Comparison of ENCODE assay signal across 8 mouse cellular contexts in the genomic region with DNA sequence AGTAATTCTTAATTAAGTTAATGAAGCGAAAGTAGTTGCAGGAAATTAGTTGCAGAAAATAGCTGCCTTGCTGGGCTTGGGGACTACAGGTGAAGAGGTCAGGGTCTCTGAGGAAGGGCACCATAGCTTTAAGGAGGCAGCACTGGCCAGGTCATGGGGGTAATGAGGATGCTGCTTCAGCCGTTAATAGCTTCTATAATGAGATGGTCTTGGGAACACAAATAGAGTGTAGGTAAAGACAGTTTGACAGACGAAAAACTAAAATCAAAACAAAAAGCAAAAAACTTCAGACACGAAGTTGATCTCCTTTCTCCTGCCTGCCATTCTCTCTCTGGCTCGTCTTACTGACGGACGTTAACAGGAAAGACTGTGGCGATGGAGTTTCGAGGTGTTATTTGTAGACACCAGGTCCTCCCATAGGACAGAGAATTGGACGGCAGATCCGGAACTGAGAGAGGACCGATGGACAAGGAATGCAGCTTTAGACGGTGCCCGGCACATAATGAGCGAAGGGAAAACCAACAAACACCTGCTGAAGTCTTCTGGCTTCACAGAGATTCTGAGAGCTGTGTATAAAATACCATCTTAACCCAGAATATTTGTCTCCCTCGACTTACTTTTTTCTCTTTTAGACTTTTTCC. TPM values are rescaled to one million over a fixed set of nuclear protein-coding genes. Genes with fewer than 3 reads are reported as not detected.
DNase-seq lines count a peak whose midpoint lies in the region; ATAC-seq and TF ChIP-seq lines count a peak whose summit lies in the region.

No protein-coding gene starts in this region.

- DNase-seq in heart, adult 8-10 months (ENCODE audit: low spot score) = peak; percentile 53
- DNase-seq in heart, postnatal 4 days = no peak
- peak; percentile 8 for DNase-seq in G1E (ENCODE audit: low spot score)
- DNase-seq in embryo, embryonic 10.5 days (ENCODE audit: low spot score) = peak; percentile 74
- peak; percentile 50 to 58 for DNase-seq in heart, postnatal 36 days
- DNase-seq in liver, adult 2 months (ENCODE audit: extremely low read depth, low read depth, low spot score) = peak; percentile 73
- peak; percentile 61 for DNase-seq in neural tube, embryonic 10.5 days (ENCODE audit: extremely low spot score, low spot score)
- DNase-seq in ovary, postnatal 36 days (ENCODE audit: low spot score) = no peak

- H3K27me3 ChIP-seq in G1E (ENCODE audit: insufficient read depth, low read length) = peaks cover 4% of the 10 kb centered on the region
- no peaks in the 10 kb centered on the region for H3K27me3 ChIP-seq in liver, adult 2 months (ENCODE audit: control insufficient read depth, insufficient read depth, low read length)

- H3K79me2 ChIP-seq in liver, adult 2 months (ENCODE audit: control insufficient read depth, insufficient read depth, low read length) = no peaks in the 10 kb centered on the region

- WGBS in liver, adult 2 months = under 1% methylated on average over 16 of the region's 16 CpGs

- no peak for TF ChIP-seq POLR2A in liver, adult 2 months (IDR thresholded peaks at IDR 0.05; ENCODE audit: extremely low read depth, insufficient read depth, low read length)

- H3K36me3 ChIP-seq in G1E (replicated peaks) = no peaks in the 10 kb centered on the region
- H3K36me3 ChIP-seq in liver, adult 2 months (ENCODE audit: control insufficient read depth, insufficient read depth, low read length) = no peaks in the 10 kb centered on the region

- TF ChIP-seq CTCF in G1E (IDR thresholded peaks at IDR 0.05; ENCODE audit: low read depth, low read length) = no peak
- no peak for TF ChIP-seq CTCF in liver, adult 2 months (IDR thresholded peaks at IDR 0.05; ENCODE audit: low read depth, low read length)

- peak overlapping the region; percentile 38 for H3K9ac ChIP-seq in liver, adult 2 months (ENCODE audit: low read depth, low read length)

- peak overlapping the region; percentile 70 for H3K4me3 ChIP-seq in G1E (ENCODE audit: low read depth, low read length)
- H3K4me3 ChIP-seq in liver, adult 2 months (ENCODE audit: insufficient read depth, low read depth, low read length) = peak overlapping the region; percentile 39

- H3K27ac ChIP-seq in liver, adult 2 months (replicated peaks; ENCODE audit: insufficient read depth, low read depth, low read length) = no peak overlapping the region

- H3K4me1 ChIP-seq in G1E (ENCODE audit: insufficient read depth, low read depth, low read length) = peaks cover 51% of the 10 kb centered on the region
- peaks cover 2% of the 10 kb centered on the region; the same call in 1 of the 2 replicates for H3K4me1 ChIP-seq in liver, adult 2 months (ENCODE audit: control insufficient read depth, insufficient read depth, low read length)

- intact Hi-C loops in heart, postnatal 36 days (cut with DNase I) = loop anchor here (1.0 to 5.0 kb wide), 4 partner anchors 8 to 854 kb away; no protein-coding TSS in a partner anchor

- ATAC-seq in G1E (ENCODE audit: extremely low read depth, insufficient number of reproducible peaks, low FRiP score, poor library complexity, severe bottlenecking) = no peak

- H3K9me3 ChIP-seq in G1E (replicated peaks) = no peaks in the 10 kb centered on the region

RNA-seq across cellular contexts. Expression of a gene that starts 10.8 kb away (rescaled TPM):
- 10 to 100 TPM; 17.7 to 20.3 (median 19.3) TPM for total RNA-seq in heart, adult 8-10 months (2022)
- 10 to 100 TPM; 43.2 to 43.9 TPM for total RNA-seq in heart, postnatal 4 days (2021)
- total RNA-seq in G1E (2014; fragmentation: Nextera tagmentation) (91.5 and 93.2 TPM in 2 replicates), G1E (2017) (173 and 196 TPM in 2 replicates)
- 139 and 188 TPM in 2 replicates for polyA plus RNA-seq in G1E (2012)
- 10 to 100 TPM; 19.7 to 20.0 TPM for total RNA-seq in heart, postnatal 36 days (2021)
- total RNA-seq in liver, adult 2 months (2014; rRNA removed) = 9.4 and 16.4 TPM in 2 replicates
- polyA plus RNA-seq in liver, adult 2 months (2012; rRNA removed) = 33.9 and 39.5 TPM in 2 replicates

RNA-seq across cellular contexts. Expression of a gene that starts 22.8 kb away (rescaled TPM):
- total RNA-seq in heart, adult 8-10 months (2022) = not detected
- not detected for total RNA-seq in heart, postnatal 4 days (2021)
- total RNA-seq in G1E (2014; fragmentation: Nextera tagmentation) (not detected in 2 replicates), G1E (2017) (0.11 TPM in 1 of 2 replicates, not detected in the other)
- polyA plus RNA-seq in G1E (2012) = not detected in 2 replicates
- total RNA-seq in heart, postnatal 36 days (2021) = not detected
- total RNA-seq in liver, adult 2 months (2014; rRNA removed) = not detected in 2 replicates
- polyA plus RNA-seq in liver, adult 2 months (2012; rRNA removed) = not detected in 2 replicates

RNA-seq across cellular contexts. Expression of a gene that starts 39.1 kb away (rescaled TPM):
- total RNA-seq in heart, adult 8-10 months (2022) = not detected
- total RNA-seq in heart, postnatal 4 days (2021) = not detected
- total RNA-seq in G1E (2014; fragmentation: Nextera tagmentation) = not detected in 2 replicates
- 0.11 TPM in 1 of 2 replicates, not detected in the other for total RNA-seq in G1E (2017)
- not detected in 2 replicates for polyA plus RNA-seq in G1E (2012)
- total RNA-seq in heart, postnatal 36 days (2021) = not detected
- not detected in 2 replicates for total RNA-seq in liver, adult 2 months (2014; rRNA removed)
- not detected in 2 replicates for polyA plus RNA-seq in liver, adult 2 months (2012; rRNA removed)

RNA-seq across cellular contexts. Expression of a gene that starts 57.2 kb away (rescaled TPM):
- total RNA-seq in heart, adult 8-10 months (2022) = not detected
- not detected for total RNA-seq in heart, postnatal 4 days (2021)
- total RNA-seq in G1E (2014; fragmentation: Nextera tagmentation) (0.23 TPM in 1 of 2 replicates, not detected in the other), G1E (2017) (0.06 TPM in 1 of 2 replicates, not detected in the other)
- not detected in 2 replicates for polyA plus RNA-seq in G1E (2012)
- total RNA-seq in heart, postnatal 36 days (2021) = not detected
- not detected in 2 replicates for total RNA-seq in liver, adult 2 months (2014; rRNA removed)
- polyA plus RNA-seq in liver, adult 2 months (2012; rRNA removed) = not detected in 2 replicates

Comparison
In these comparisons a context has a peak if more than half of its experiments do, and no peak if none do; other contexts are left out.
1. DNase-seq: peak in heart, adult 8-10 months (single experiment), G1E (single experiment), embryo, embryonic 10.5 days (single experiment), heart, postnatal 36 days (2 of 2), liver, adult 2 months (single experiment) and neural tube, embryonic 10.5 days (single experiment); none in heart, postnatal 4 days (single experiment) and ovary, postnatal 36 days (single experiment).